Mouse (Mus musculus) intestine, embryonic 16.5 days (tissue): Measurements from ENCODE around the gene Sez6l. TPM values are rescaled to one million over a fixed set of nuclear protein-coding genes. Genes with fewer than 3 reads are reported as not detected.

Experiments used
- ATAC-seq: fragments of 200-750 bp; cut with Nextera tagmentation; 2 replicates; pipeline ENCODE4 v1.8.0; 2017; ENCODE audit warnings: moderate TSS enrichment, moderate library complexity
- H3K27ac ChIP-seq: fragments of 300-500 bp; sonication (generic); 2 replicates; pipeline ENCODE4 v1.5.1; 2014; ENCODE audit warnings: mild to moderate bottlenecking, low read length
- H3K27me3 ChIP-seq: fragments of 300-500 bp; sonication (generic); replicated peaks from 2 replicates; pipeline ENCODE4 v1.6.1; 2014; ENCODE audit warnings: low read length, control low read depth, mixed read lengths; ENCODE audit not compliant: control insufficient read depth, insufficient read depth
- H3K36me3 ChIP-seq: fragments of 300-500 bp; sonication (generic); 2 replicates; pipeline ENCODE4 v1.6.1; 2014; ENCODE audit warnings: low read length, control low read depth; ENCODE audit not compliant: control insufficient read depth, insufficient read depth
- H3K4me1 ChIP-seq: fragments of 300-500 bp; sonication (generic); 2 replicates; pipeline ENCODE4 v1.6.1; 2014; ENCODE audit warnings: low read length, control low read depth, mixed read lengths; ENCODE audit not compliant: control insufficient read depth, insufficient read depth
- H3K4me2 ChIP-seq: fragments of 300-500 bp; sonication (generic); 2 replicates; pipeline ENCODE4 v1.6.1; 2014; ENCODE audit warnings: low read depth, low read length, control low read depth
- H3K4me3 ChIP-seq: fragments of 300-500 bp; sonication (generic); 2 replicates; pipeline ENCODE4 v1.5.1; 2014; ENCODE audit warnings: mild to moderate bottlenecking, low read length
- H3K9ac ChIP-seq: fragments of 300-500 bp; sonication (generic); 2 replicates; pipeline ENCODE4 v1.6.1; 2014; ENCODE audit warnings: low read depth, low read length
- H3K9me3 ChIP-seq: fragments of 300-500 bp; sonication (generic); 2 replicates; pipeline ENCODE4 v1.6.1; 2016; ENCODE audit warnings: low read length, control low read depth; ENCODE audit not compliant: control insufficient read depth
- WGBS: fragments of 180-500 bp; shearing (Covaris S2); extraction: QIAGEN DNeasy Blood & Tissue Kit; methylation state at CpG from one replicate; pipeline ENCODE4 v1.1.7; 2014; 5-methylcytosine and 5-hydroxymethylcytosine counted together
- polyA plus RNA-seq: library from polyadenylated mRNA; unstranded; fragments of >200 nt; fragmentation: Nextera tagmentation; extraction: Ambion mirVana; gene quantifications from 2 replicates; pipeline ENCODE4 v1.2.1, GENCODE M21; 2015

The Sez6l gene
- polyA plus RNA-seq, 1 experiment from 2014 or later = 1.5 TPM

DNA sequence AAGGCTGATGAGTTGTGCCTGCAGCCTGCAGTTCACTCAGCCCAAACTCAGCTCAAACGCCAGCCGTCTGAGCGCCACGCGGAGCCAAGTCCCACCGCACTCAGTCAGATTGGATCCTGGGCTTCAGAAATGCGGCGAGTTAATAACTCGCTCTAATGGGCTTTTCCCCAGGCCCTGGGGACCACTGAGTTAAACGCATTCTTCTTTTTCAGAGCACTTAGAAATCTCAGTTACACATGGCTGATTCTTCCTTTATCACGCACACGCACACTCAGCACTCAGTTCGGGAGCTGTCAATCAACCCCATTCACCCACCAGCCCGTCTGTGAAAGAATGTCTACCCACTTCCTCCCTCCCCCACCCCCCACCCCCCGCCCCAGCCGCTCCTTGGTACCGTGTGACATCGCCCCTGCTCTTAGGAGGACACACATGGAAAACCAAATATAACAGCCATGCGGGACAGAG is 95.0 kb downstream of the Sez6l start:
- no peak overlapping the region for H3K4me3 ChIP-seq
- 43% methylated on average over 19 of the region's 19 CpGs for whole genome bisulfite sequencing
- no peaks in the 10 kb centered on the region for H3K36me3 ChIP-seq
- no peak overlapping the region for H3K4me2 ChIP-seq
- no peak overlapping the region for H3K9ac ChIP-seq
- no peak for ATAC-seq
- H3K4me1 ChIP-seq = no peaks in the 10 kb centered on the region
- H3K27ac ChIP-seq = no peak overlapping the region
- no peaks in the 10 kb centered on the region for H3K9me3 ChIP-seq
- peaks cover 3% of the 10 kb centered on the region; the same call in 1 of the 2 replicates for H3K27me3 ChIP-seq

DNA sequence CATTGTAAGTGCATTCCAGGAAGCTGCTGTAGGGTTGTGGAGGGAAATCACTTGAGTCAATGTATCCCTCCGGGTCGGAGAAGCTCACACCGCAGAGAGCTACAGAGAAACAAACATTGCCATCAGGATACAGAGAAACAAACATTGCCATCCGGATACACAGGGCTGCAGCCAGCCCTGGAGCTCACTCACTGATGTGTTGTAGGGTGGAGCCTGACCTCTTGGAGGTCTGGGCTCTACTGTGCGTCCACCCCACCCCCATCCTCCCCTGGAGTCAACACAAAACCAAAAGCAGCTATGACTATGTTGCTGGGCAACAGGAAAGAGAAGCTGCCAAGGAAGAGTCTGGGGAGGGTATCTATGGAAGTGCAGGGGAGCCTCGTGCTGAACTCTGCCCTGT is 103.5 kb downstream of the Sez6l start:
- no peaks in the 10 kb centered on the region for H3K4me1 ChIP-seq
- no peak overlapping the region for H3K4me2 ChIP-seq
- 0 out of 2 replicates have a peak, but pooled peaks have one; percentile 21 for ATAC-seq
- no peak overlapping the region for H3K9ac ChIP-seq
- no peak overlapping the region for H3K4me3 ChIP-seq
- no peak overlapping the region for H3K27ac ChIP-seq
- H3K9me3 ChIP-seq = no peaks in the 10 kb centered on the region
- no peaks in the 10 kb centered on the region for H3K27me3 ChIP-seq
- 19% methylated on average over 6 of the region's 6 CpGs for WGBS
- no peaks in the 10 kb centered on the region for H3K36me3 ChIP-seq

DNA sequence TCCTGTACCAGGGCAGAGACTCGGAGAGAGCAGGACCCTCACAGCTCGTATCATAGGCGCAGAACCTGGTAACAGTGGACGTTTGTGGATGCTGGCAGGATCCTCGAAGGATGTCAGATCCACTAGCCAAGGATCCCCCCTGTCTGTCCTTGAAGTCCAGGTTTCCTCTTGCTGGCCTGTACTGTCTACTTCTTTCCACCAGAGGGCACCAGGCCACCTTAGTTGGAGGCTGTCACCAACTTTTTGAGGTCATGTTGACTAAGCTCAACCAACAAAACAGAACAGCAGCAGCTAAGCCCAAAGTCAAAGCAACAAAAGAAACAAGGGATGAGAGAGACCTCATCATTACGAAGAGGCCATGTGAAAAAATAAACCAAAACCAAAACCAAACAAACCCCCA is 106.8 kb downstream of the Sez6l start:
- H3K4me1 ChIP-seq = no peaks in the 10 kb centered on the region
- H3K4me3 ChIP-seq = no peak overlapping the region
- H3K36me3 ChIP-seq = no peaks in the 10 kb centered on the region
- no peak overlapping the region for H3K9ac ChIP-seq
- no peak overlapping the region for H3K27ac ChIP-seq
- ATAC-seq = no peak
- H3K4me2 ChIP-seq = no peak overlapping the region
- WGBS = 67% methylated on average over 6 of the region's 6 CpGs
- no peaks in the 10 kb centered on the region for H3K27me3 ChIP-seq
- no peaks in the 10 kb centered on the region for H3K9me3 ChIP-seq

DNA sequence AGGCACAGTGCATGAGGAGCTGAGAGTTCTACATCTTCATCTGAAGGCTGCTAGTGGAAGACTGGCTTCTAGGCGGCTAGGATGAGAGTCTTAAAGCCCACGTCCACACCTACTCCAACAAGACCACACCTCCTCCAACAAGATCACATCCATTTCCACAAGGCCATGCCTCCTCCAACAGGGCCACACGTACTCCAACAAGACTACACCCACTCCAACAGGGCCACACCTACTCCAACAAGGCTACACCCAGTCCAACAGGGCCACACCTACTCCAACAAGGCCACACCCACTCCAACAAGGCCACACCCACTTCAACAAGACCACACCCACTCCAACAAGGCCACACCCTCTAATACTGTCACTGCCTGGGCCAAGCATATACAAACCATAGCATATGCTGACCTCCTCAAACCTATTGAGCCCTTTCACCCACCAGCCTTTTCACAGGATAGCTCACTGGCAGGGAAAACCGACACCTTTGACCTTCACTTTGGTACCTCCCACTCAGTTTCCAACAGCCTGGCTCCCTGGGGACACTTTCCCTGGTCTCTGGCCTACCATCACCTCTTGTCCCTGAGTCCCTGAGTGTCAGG is 107.9 kb downstream of the Sez6l start:
- no peak overlapping the region for H3K9ac ChIP-seq
- no peaks in the 10 kb centered on the region for H3K27me3 ChIP-seq
- no peak overlapping the region for H3K4me3 ChIP-seq
- H3K4me2 ChIP-seq = no peak overlapping the region
- no peak for ATAC-seq
- H3K9me3 ChIP-seq = no peaks in the 10 kb centered on the region
- H3K27ac ChIP-seq = no peak overlapping the region
- no peaks in the 10 kb centered on the region for H3K4me1 ChIP-seq
- 80% methylated on average over 4 of the region's 4 CpGs for WGBS
- H3K36me3 ChIP-seq = no peaks in the 10 kb centered on the region

DNA sequence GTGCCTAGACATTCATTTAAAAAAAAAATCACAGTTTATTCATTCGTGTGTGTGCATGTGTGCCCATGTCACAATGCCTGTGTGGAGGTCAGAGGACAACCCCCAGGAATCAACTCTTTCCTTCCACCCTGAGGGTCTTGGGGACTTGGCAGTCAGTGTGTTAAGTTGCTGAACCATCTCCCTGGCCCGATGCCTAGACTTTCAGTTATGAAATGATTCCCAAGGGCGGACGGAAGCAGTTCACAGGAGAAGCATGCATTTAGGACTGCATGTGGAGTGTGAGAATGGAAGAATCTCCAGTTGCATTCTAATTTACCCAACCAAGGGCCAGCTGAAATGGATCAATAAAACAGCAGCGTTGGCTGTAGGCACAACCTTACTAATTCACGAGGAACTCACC is 110.7 kb downstream of the Sez6l start:
- H3K9me3 ChIP-seq = no peaks in the 10 kb centered on the region
- no peak overlapping the region for H3K4me3 ChIP-seq
- no peaks in the 10 kb centered on the region for H3K27me3 ChIP-seq
- H3K4me2 ChIP-seq = no peak overlapping the region
- H3K4me1 ChIP-seq = no peaks in the 10 kb centered on the region
- H3K27ac ChIP-seq = no peak overlapping the region
- H3K36me3 ChIP-seq = no peaks in the 10 kb centered on the region
- ATAC-seq = no peak
- 33% methylated on average over 6 of the region's 6 CpGs for WGBS
- H3K9ac ChIP-seq = no peak overlapping the region

DNA sequence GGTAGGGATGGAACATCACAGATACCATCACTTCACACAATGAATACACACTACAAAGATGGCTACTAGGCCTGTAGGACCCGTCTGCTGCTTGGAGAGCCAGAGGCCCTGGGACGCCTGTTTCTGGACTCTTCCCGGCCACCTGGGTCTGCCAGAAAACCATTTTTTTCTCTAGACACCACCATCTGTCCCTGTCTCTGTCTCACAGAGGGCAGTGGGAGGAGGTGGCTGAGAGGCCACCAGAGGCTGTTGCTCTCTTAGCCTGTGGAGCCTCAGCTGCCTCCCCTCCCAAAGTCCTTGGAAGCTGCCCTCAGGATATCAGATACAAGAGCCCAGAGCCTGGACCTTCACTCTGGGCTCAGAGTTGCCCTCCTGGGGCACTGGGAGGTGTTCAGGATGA is 117.1 kb downstream of the Sez6l start:
- 66% methylated on average over 3 of the region's 3 CpGs for WGBS

DNA sequence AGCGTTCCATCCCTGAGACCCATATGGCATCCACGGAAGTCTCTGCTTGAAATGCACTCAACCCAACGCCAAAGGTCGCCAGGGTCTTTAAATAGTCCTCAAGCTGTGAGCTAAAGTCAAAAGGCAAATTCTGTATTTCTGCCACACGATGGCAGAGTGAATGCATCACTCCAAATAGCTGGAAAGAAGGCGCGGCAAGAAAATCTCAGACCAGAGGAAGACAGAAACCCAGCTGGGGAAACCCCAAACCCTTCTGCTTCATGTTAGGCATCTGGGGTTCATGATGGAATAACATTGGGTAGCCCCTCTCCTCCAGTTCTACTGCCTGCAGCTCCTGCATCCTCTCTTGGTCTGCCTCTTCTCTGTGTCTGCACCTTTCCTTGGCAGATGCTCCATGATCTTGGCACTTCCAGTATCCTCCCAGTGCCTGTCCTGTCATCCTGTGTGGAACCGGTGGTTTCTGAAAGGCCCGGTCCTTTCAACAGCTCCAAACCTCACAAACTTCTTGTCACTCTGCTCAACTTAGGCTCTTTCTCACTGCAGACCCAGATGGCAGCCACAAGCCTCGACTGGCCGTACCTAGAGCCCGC is 121.9 kb downstream of the Sez6l start:
- H3K36me3 ChIP-seq = no peaks in the 10 kb centered on the region
- ATAC-seq = no peak
- no peak overlapping the region for H3K4me2 ChIP-seq
- H3K9ac ChIP-seq = no peak overlapping the region
- WGBS = 58% methylated on average over 12 of the region's 12 CpGs
- H3K4me1 ChIP-seq = no peaks in the 10 kb centered on the region
- H3K4me3 ChIP-seq = no peak overlapping the region
- H3K27ac ChIP-seq = no peak overlapping the region
- no peaks in the 10 kb centered on the region for H3K27me3 ChIP-seq
- H3K9me3 ChIP-seq = no peaks in the 10 kb centered on the region

More for the DNA sequence above, 117.1 kb downstream of the Sez6l start:
- Histone ChIP-seq H3K4me1 (no peaks in the 10 kb centered on the region), H3K36me3 (no peaks in the 10 kb centered on the region), H3K4me2 (no peak overlapping the region), H3K9ac (no peak overlapping the region), H3K27me3 (no peaks in the 10 kb centered on the region), H3K27ac (no peak overlapping the region), H3K9me3 (no peaks in the 10 kb centered on the region), H3K4me3 (no peak overlapping the region)
- ATAC-seq = no peak

DNA sequence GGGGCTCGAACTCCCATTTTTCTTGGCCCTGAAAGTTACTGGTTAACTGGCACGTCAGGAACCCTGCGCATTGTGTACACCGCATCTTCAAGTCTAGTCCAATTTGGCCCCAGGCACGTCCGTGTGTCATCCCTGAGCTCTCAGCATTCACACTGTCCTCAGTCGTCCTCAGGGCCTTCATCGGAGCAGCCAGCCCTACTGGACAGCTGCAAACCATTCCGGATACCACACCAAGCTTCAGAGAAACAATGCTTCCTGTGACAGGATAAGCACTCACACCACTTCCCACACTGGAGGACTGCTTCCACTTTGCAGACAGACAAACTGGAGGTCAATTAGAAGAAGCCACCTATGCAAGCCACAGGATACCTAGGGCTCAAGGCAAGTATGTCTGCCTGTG is 123.9 kb downstream of the Sez6l start:
- no peaks in the 10 kb centered on the region for H3K36me3 ChIP-seq
- ATAC-seq = no peak
- no peaks in the 10 kb centered on the region for H3K4me1 ChIP-seq
- no peaks in the 10 kb centered on the region for H3K27me3 ChIP-seq
- no peak overlapping the region for H3K4me3 ChIP-seq
- 69% methylated on average over 9 of the region's 9 CpGs for WGBS
- no peak overlapping the region for H3K27ac ChIP-seq
- no peak overlapping the region for H3K9ac ChIP-seq
- H3K9me3 ChIP-seq = no peaks in the 10 kb centered on the region
- H3K4me2 ChIP-seq = no peak overlapping the region

DNA sequence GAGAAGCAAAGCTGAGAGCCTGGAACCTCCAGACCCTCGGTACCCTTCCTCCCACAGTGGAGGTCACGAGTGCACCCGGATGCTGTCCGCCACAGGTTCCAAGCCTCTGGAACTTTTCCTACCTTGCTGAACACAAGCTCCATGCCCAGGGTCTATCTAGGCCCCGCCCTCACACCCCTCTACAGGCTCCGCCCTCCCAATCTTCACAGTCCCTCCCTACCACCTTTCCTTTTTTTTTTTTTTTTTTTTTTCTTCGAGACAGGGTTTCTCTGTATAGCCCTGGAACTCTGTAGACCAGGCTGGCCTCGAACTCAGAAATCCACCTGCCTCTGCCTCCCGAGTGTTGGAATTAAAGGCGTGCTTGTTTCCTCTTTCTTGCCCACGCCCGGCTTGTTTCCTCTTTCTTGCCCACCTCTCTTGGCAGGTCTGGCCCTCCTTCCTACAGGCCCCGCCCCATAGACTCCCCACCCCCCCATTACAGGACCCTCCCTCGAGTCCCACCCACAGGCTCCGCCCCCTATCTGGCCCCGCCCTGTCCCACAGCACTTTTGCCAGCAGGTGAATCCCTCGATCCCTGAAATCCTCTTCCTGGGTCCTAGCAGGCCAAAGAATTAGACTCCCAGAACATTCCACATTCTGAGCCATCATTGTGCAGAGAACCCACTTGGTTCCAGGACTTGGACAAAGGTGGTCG is 128.1 kb downstream of the Sez6l start, which contains the start of gene Gm6588:
Gene Gm6588 (plus strand): TSS at position 680 of the 694 bp plus-strand sequence.
- no peak for ATAC-seq
- no peak within 1 kb of the TSS for H3K4me3 ChIP-seq
- H3K27me3 ChIP-seq = no peaks in the 10 kb centered on the region
- H3K9ac ChIP-seq = no peak within 1 kb of the TSS
- H3K27ac ChIP-seq = no peak within 1 kb of the TSS
- no peak within 1 kb of the TSS for H3K4me2 ChIP-seq
- H3K36me3 ChIP-seq = no peaks in the 10 kb centered on the region
- no peaks in the 10 kb centered on the region for H3K4me1 ChIP-seq
- H3K9me3 ChIP-seq = no peaks in the 10 kb centered on the region
- WGBS = 57% methylated on average over 18 of the region's 18 CpGs
